Mouse (Mus musculus): ENCODE measurements around the gene Got2.

- no peak for TF ChIP-seq CTCF (IDR thresholded peaks at IDR 0.05; ENCODE audit: insufficient read depth, low read length)
- TF ChIP-seq POLR2A (IDR thresholded peaks at IDR 0.05; ENCODE audit: borderline replicate concordance, extremely low read depth, low read depth, low read length): no peak
These were observed 2.4 kb downstream of the Got2 start for GRCm38 (mm10) chr8:95885966-95886365.

Measured in lung, adult 2 months (tissue).